Comparison of ENCODE assay signal across 29 mouse cellular contexts in the genomic region with DNA sequence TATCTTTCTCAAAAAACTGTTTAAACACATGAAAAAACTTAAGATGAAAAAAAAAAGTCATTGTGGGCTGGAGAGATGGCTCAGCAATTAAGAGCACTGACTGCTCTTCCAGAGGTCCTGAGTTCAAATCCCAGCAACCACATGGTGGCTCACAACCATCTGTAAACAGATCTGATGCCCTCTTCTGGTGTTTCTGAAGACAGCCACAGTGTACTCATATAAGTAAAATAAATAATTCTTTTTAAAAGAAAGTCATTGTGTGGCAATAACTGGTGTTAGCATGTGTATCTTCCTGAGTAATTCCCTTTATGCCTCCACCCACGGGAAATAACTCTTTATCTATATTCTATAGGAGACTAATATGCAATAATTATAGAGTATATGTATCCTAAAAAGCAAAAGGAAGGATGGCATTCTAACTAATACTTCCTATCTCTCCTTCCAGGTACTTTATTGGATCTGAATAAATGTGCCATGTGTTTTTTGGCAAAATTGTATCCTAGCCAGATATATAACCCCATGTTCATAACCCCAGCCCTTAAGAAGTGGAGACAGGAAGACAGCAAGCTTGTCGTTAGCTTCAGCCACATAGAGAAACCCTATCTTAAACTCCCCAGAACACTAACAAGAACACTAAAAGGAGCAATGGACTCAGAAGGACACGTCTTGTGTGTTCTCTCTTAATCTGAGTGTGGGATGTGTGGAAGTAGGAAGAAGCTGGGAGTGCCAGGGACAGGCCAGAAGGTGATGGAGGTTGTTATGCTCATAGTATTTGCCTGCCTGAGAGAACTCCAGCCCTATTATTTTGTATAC. TPM values are rescaled to one million over a fixed set of nuclear protein-coding genes. Genes with fewer than 3 reads are reported as not detected.
DNase-seq lines count a peak whose midpoint lies in the region; ATAC-seq and TF ChIP-seq lines count a peak whose summit lies in the region.
"Had no signal": no experiment of that assay in that cellular context is flagged by ENCODE, and none has a peak within 500 bp of the region (broad histone marks: within the 10 kb centered on the region; RNA-seq: fewer than 3 reads in every experiment).

No protein-coding gene starts in this region.

- no peaks in the 10 kb centered on the region for H3K79me2 ChIP-seq in MEL (ENCODE audit: control insufficient read depth, insufficient read depth, low read length, poor library complexity)

- no peaks in the 10 kb centered on the region for H3K36me3 ChIP-seq in lung, postnatal 0 days (ENCODE audit: insufficient read depth, low read length)
- no peaks in the 10 kb centered on the region for H3K36me3 ChIP-seq in MEL (ENCODE audit: control insufficient read depth in 1 of 2, insufficient read depth in 2 of 2, low read length in 2 of 2)
- no peaks in the 10 kb centered on the region for H3K36me3 ChIP-seq in hindbrain, embryonic 13.5 days
- H3K36me3 ChIP-seq: embryonic facial prominence, embryonic 10.5 days; embryonic facial prominence, embryonic 13.5 days; forebrain, embryonic 10.5 days; heart, embryonic 12.5 days; heart, embryonic 15.5 days; hindbrain, embryonic 10.5 days had no signal

- ATAC-seq in lung, postnatal 0 days = no peak
- ATAC-seq in hindbrain, embryonic 13.5 days (ENCODE audit: low FRiP score) = no peak
- ATAC-seq: forebrain, embryonic 13.5 days; forebrain, embryonic 16.5 days; hindbrain, postnatal 0 days had no signal

- no peak overlapping the region for H3K9ac ChIP-seq in lung, postnatal 0 days (replicated peaks; ENCODE audit: low read depth)
- H3K9ac ChIP-seq in MEL (ENCODE audit: control insufficient read depth, low read depth, low read length, poor library complexity, severe bottlenecking) = no peak overlapping the region
- no peak overlapping the region for H3K9ac ChIP-seq in hindbrain, embryonic 13.5 days
- H3K9ac ChIP-seq: embryonic facial prominence, embryonic 13.5 days; forebrain, embryonic 13.5 days; heart, embryonic 12.5 days; heart, embryonic 15.5 days; hindbrain, embryonic 14.5 days had no signal

- H3K27ac ChIP-seq in left cerebral cortex, adult 2 months = no peak overlapping the region
- no peak overlapping the region for H3K27ac ChIP-seq in lung, postnatal 0 days (ENCODE audit: low read length)
- H3K27ac ChIP-seq in MEL (ENCODE audit: control insufficient read depth, low read depth, low read length) = no peak overlapping the region
- no peak overlapping the region for H3K27ac ChIP-seq in hindbrain, embryonic 13.5 days
- H3K27ac ChIP-seq: embryonic facial prominence, embryonic 10.5 days; embryonic facial prominence, embryonic 13.5 days; forebrain, embryonic 10.5 days; forebrain, embryonic 13.5 days; heart, embryonic 15.5 days; hindbrain, embryonic 10.5 days; hindbrain, embryonic 14.5 days; hindbrain, postnatal 0 days had no signal

- TF ChIP-seq POLR2A in MEL (IDR thresholded peaks at IDR 0.05; ENCODE audit: control insufficient read depth in 1 of 2, insufficient read depth in 1 of 2, low read depth in 1 of 2, low read length in 2 of 2, poor library complexity in 1 of 2) = no peak

- H3K27me3 ChIP-seq in lung, postnatal 0 days (replicated peaks; ENCODE audit: insufficient read depth, low read length) = no peaks in the 10 kb centered on the region
- H3K27me3 ChIP-seq in MEL (ENCODE audit: control insufficient read depth in 1 of 2, insufficient read depth in 2 of 2, low read length in 2 of 2) = no peaks in the 10 kb centered on the region
- 0 out of 2 replicates have a peak, but pooled peaks cover 3% of the 10 kb centered on the region for H3K27me3 ChIP-seq in hindbrain, embryonic 13.5 days
- H3K27me3 ChIP-seq: heart, embryonic 15.5 days had no signal

- TF ChIP-seq RAD21 in MEL (IDR thresholded peaks at IDR 0.05; ENCODE audit: low read depth, low read length) = no peak

- H3K4me2 ChIP-seq in lung, postnatal 0 days (replicated peaks; ENCODE audit: low read depth, low read length) = no peak overlapping the region
- no peak overlapping the region for H3K4me2 ChIP-seq in hindbrain, embryonic 13.5 days
- H3K4me2 ChIP-seq: embryonic facial prominence, embryonic 13.5 days; forebrain, embryonic 13.5 days; heart, embryonic 12.5 days; heart, embryonic 15.5 days; hindbrain, embryonic 14.5 days had no signal

- no peak for DNase-seq in left cerebral cortex, adult 2 months (ENCODE audit: extremely low spot score in 1 of 2, low spot score in 2 of 2)
- DNase-seq in left cerebral cortex, adult 8-10 months (ENCODE audit: low spot score in 2 of 2) = no peak
- DNase-seq in lung, postnatal 0 days (ENCODE audit: low spot score) = no peak
- DNase-seq in lung, adult 18-20 months = no peak
- DNase-seq in MEL (ENCODE audit: low read depth, low spot score) = no peak
- peak; percentile 95 for DNase-seq in adipocyte (ENCODE audit: low spot score)
- DNase-seq in kidney, adult 9 months = no peak
- DNase-seq: adrenal gland, adult 8-10 months; adrenal gland, postnatal 25 days; cerebellum, adult 11-12 months; cerebellum, adult 8-10 months; cerebellum, postnatal 10 days; cerebellum, postnatal 36 days; embryo, embryonic 11 days; gastrocnemius, postnatal 10 days; gastrocnemius, postnatal 36 days; heart, postnatal 10 days; heart, postnatal 36 days had no signal

- intact Hi-C loops in left cerebral cortex, adult 2 months (cut with DNase I) = no loop called here

- TF ChIP-seq EP300 in lung, postnatal 0 days (IDR thresholded peaks at IDR 0.05) = no peak
- TF ChIP-seq EP300 in MEL (IDR thresholded peaks at IDR 0.05; ENCODE audit: low read depth in 1 of 2, low read length in 2 of 2) = no peak

- no peaks in the 10 kb centered on the region for H3K4me1 ChIP-seq in lung, postnatal 0 days (ENCODE audit: insufficient read depth, low read depth, low read length)
- peaks cover 0 to 4% of the 10 kb centered on the region in 2 experiments; a peak in 1 of 4 replicates for H3K4me1 ChIP-seq in MEL (ENCODE audit: control insufficient read depth in 1 of 2, insufficient read depth in 2 of 2, low read length in 2 of 2)
- peaks cover 6% of the 10 kb centered on the region for H3K4me1 ChIP-seq in hindbrain, embryonic 13.5 days (replicated peaks)

- no peak overlapping the region for H3K4me3 ChIP-seq in left cerebral cortex, adult 2 months
- no peak overlapping the region for H3K4me3 ChIP-seq in lung, postnatal 0 days (ENCODE audit: low read depth, low read length)
- H3K4me3 ChIP-seq in MEL (ENCODE audit: control insufficient read depth in 1 of 2, insufficient read depth in 1 of 2, low read depth in 2 of 2, low read length in 2 of 2) = no peak overlapping the region
- no peak overlapping the region for H3K4me3 ChIP-seq in hindbrain, embryonic 13.5 days
- H3K4me3 ChIP-seq: embryonic facial prominence, embryonic 10.5 days; embryonic facial prominence, embryonic 13.5 days; forebrain, embryonic 10.5 days; forebrain, embryonic 13.5 days; heart, embryonic 12.5 days; heart, embryonic 15.5 days; hindbrain, embryonic 10.5 days had no signal

- no peaks in the 10 kb centered on the region for H3K9me3 ChIP-seq in lung, postnatal 0 days (ENCODE audit: low read length)
- no peaks in the 10 kb centered on the region for H3K9me3 ChIP-seq in MEL (replicated peaks; ENCODE audit: insufficient read depth, low read length)
- no peaks in the 10 kb centered on the region for H3K9me3 ChIP-seq in hindbrain, embryonic 13.5 days
- H3K9me3 ChIP-seq: embryonic facial prominence, embryonic 10.5 days; embryonic facial prominence, embryonic 13.5 days; forebrain, embryonic 10.5 days; forebrain, embryonic 13.5 days; heart, embryonic 12.5 days; heart, embryonic 15.5 days; hindbrain, embryonic 10.5 days had no signal

- 79% methylated on average over 3 of the region's 3 CpGs for WGBS in lung, postnatal 0 days
- 86% methylated on average over 3 of the region's 3 CpGs for WGBS in hindbrain, embryonic 13.5 days

- TF ChIP-seq CTCF in left cerebral cortex, adult 2 months (IDR thresholded peaks at IDR 0.05) = peak; percentile 19
- 0 out of 2 replicates have a peak, but pooled peaks have one; percentile 10 for TF ChIP-seq CTCF in lung, postnatal 0 days (IDR thresholded peaks at IDR 0.05)
- TF ChIP-seq CTCF in MEL (IDR thresholded peaks at IDR 0.05 in 2 of 3, conservative IDR thresholded peaks at IDR 0.05 in 1 of 3; ENCODE audit: control insufficient read depth in 1 of 3, insufficient read depth in 1 of 3, low read depth in 2 of 3, low read length in 3 of 3, poor library complexity in 1 of 3, severe bottlenecking in 1 of 3) = peak in 1 of 3 experiments; percentile 23; a peak in 1 of 6 replicates

TF ChIP-seq in MEL, 35 proteins besides CTCF, POLR2A, EP300 and RAD21:
- TF ChIP-seq ETS1 (IDR thresholded peaks at IDR 0.05; ENCODE audit: low read depth, low read length) (no peak), SMC3 (IDR thresholded peaks at IDR 0.05; ENCODE audit: low read depth, low read length) (0 out of 2 replicates have a peak, but pooled peaks have one; percentile 10), MAX (IDR thresholded peaks at IDR 0.05; ENCODE audit: low read length) (no peak), ZMIZ1 (IDR thresholded peaks at IDR 0.05; ENCODE audit: low read depth, low read length) (no peak)

RNA-seq across cellular contexts. Expression of gene Cpsf6, which starts 15.1 kb away (rescaled TPM):
- total RNA-seq in left cerebral cortex, adult 2 months (2021) = 100 to 1,000 TPM; 116 to 120 TPM
- total RNA-seq in left cerebral cortex, adult 8-10 months (2022) = 100 to 1,000 TPM in 2 of 4 experiments, 10 to 100 TPM in 2; 86.2 to 103 (median 96.1) TPM
- polyA plus RNA-seq in lung, postnatal 0 days (2015; fragmentation: Nextera tagmentation; extraction: Ambion mirVana) = 61.0 and 67.6 TPM in 2 replicates
- total RNA-seq in MEL (2012; rRNA removed) = 88.2 and 103 TPM in 2 replicates
- polyA plus RNA-seq in MEL (2012; ENCODE audit: insufficient read depth in 1 of 2, insufficient read length in 2 of 2, low read depth in 1 of 2, low replicate concordance in 2 of 2, missing spikeins in 1 of 2) = 10 to 100 TPM in 1 of 2 experiments, not detected in 1; 85.7 TPM
- 177 and 179 TPM in 2 replicates for polyA plus RNA-seq in hindbrain, embryonic 13.5 days (2015; fragmentation: Nextera tagmentation; extraction: Ambion mirVana)
